Comparison of ENCODE assay signal across 13 mouse cellular contexts in genomic region chr1:193305386-193305785, GRCm38 (mm10). TPM values are rescaled to one million over a fixed set of nuclear protein-coding genes. Genes with fewer than 3 reads are reported as not detected.
DNase-seq lines count a peak whose midpoint lies in the region; ATAC-seq lines count a peak whose summit lies in the region.
"Had no signal": no experiment of that assay in that cellular context is flagged by ENCODE, and none has a peak within 500 bp of the region (broad histone marks: within the 10 kb centered on the region; RNA-seq: fewer than 3 reads in every experiment).

No protein-coding gene starts in this region.

- H3K4me3 ChIP-seq in hindbrain, embryonic 15.5 days = no peak overlapping the region
- no peak overlapping the region for H3K4me3 ChIP-seq in neural tube, embryonic 13.5 days
- H3K4me3 ChIP-seq: limb, embryonic 12.5 days had no signal

- peak; percentile 72 for DNase-seq in retina, postnatal 1 day
- DNase-seq in retina, embryonic 14.5 days (ENCODE audit: low spot score) = no peak
- DNase-seq in embryo, embryonic 10.5 days (ENCODE audit: low spot score) = peak; percentile 74
- DNase-seq in adipocyte (ENCODE audit: low spot score) = no peak
- no peak for DNase-seq in thymus, postnatal 0 days (ENCODE audit: low spot score)
- DNase-seq in thymus, adult 18-20 months = no peak
- DNase-seq: heart, adult 18-20 months; kidney, postnatal 36 days had no signal

- ATAC-seq in hindbrain, embryonic 15.5 days (ENCODE audit: low FRiP score, low read depth) = 0 out of 2 replicates have a peak, but pooled peaks have one; percentile 65
- peak; percentile 56 for ATAC-seq in neural tube, embryonic 13.5 days (ENCODE audit: low read depth)

- WGBS in hindbrain, embryonic 15.5 days = 13% methylated on average over 7 of the region's 7 CpGs
- WGBS in neural tube, embryonic 13.5 days = 11% methylated on average over 7 of the region's 7 CpGs

- no peaks in the 10 kb centered on the region for H3K9me3 ChIP-seq in hindbrain, embryonic 15.5 days
- H3K9me3 ChIP-seq in neural tube, embryonic 13.5 days = no peaks in the 10 kb centered on the region
- H3K9me3 ChIP-seq: limb, embryonic 12.5 days had no signal

- no peak overlapping the region for H3K4me2 ChIP-seq in hindbrain, embryonic 15.5 days
- no peak overlapping the region for H3K4me2 ChIP-seq in neural tube, embryonic 13.5 days
- H3K4me2 ChIP-seq: limb, embryonic 12.5 days had no signal

- H3K27me3 ChIP-seq in hindbrain, embryonic 15.5 days = no peaks in the 10 kb centered on the region
- H3K27me3 ChIP-seq in neural tube, embryonic 13.5 days = no peaks in the 10 kb centered on the region
- H3K27me3 ChIP-seq: CH12.LX had no signal

- no peaks in the 10 kb centered on the region for H3K4me1 ChIP-seq in hindbrain, embryonic 15.5 days (replicated peaks)
- peaks cover 6% of the 10 kb centered on the region; the same call in 1 of the 2 replicates for H3K4me1 ChIP-seq in neural tube, embryonic 13.5 days (replicated peaks)

- H3K9ac ChIP-seq in hindbrain, embryonic 15.5 days = no peak overlapping the region
- H3K9ac ChIP-seq in neural tube, embryonic 13.5 days = no peak overlapping the region
- H3K9ac ChIP-seq: limb, embryonic 12.5 days had no signal

- H3K27ac ChIP-seq in hindbrain, embryonic 15.5 days (replicated peaks) = no peak overlapping the region
- H3K27ac ChIP-seq in neural tube, embryonic 13.5 days (replicated peaks) = no peak overlapping the region
- H3K27ac ChIP-seq: limb, embryonic 12.5 days had no signal

- no peaks in the 10 kb centered on the region for H3K36me3 ChIP-seq in hindbrain, embryonic 15.5 days
- H3K36me3 ChIP-seq in neural tube, embryonic 13.5 days = no peaks in the 10 kb centered on the region
- H3K36me3 ChIP-seq: limb, embryonic 12.5 days had no signal

RNA-seq across cellular contexts. Expression of gene G0s2, which starts 32.4 kb away (rescaled TPM):
- polyA plus RNA-seq in hindbrain, embryonic 15.5 days (2015; fragmentation: Nextera tagmentation; extraction: Ambion mirVana) = 7.9 and 8.2 TPM in 2 replicates
- polyA plus RNA-seq in neural tube, embryonic 13.5 days (2015; fragmentation: Nextera tagmentation; extraction: Ambion mirVana) = 6.2 and 6.7 TPM in 2 replicates
- 19.9 and 21.3 TPM in 2 replicates for polyA plus RNA-seq in thymus, postnatal 0 days (2015; fragmentation: Nextera tagmentation; extraction: Ambion mirVana)

RNA-seq across cellular contexts. Expression of gene Hsd11b1, which starts 41.5 kb away (rescaled TPM):
- 0.28 and 0.40 TPM in 2 replicates for polyA plus RNA-seq in hindbrain, embryonic 15.5 days (2015; fragmentation: Nextera tagmentation; extraction: Ambion mirVana)
- not detected in 2 replicates for polyA plus RNA-seq in neural tube, embryonic 13.5 days (2015; fragmentation: Nextera tagmentation; extraction: Ambion mirVana)
- polyA plus RNA-seq in thymus, postnatal 0 days (2015; fragmentation: Nextera tagmentation; extraction: Ambion mirVana) = 43.6 and 49.4 TPM in 2 replicates
- polyA plus RNA-seq: neural tube, embryonic 14.5 days had no signal

Comparison
In these comparisons a context has a peak if more than half of its experiments do, and no peak if none do; other contexts are left out.
1. DNase-seq: peak in retina, postnatal 1 day (single experiment) and embryo, embryonic 10.5 days (single experiment); none in retina, embryonic 14.5 days (single experiment), adipocyte (single experiment), thymus, postnatal 0 days (single experiment) and thymus, adult 18-20 months (0 of 2).
2. RNA of gene Hsd11b1, which starts 41.5 kb away (polyA plus RNA-seq): 43.6 to 49.4 TPM in thymus, postnatal 0 days; 0.28 to 0.40 TPM in hindbrain, embryonic 15.5 days and not detected in neural tube, embryonic 13.5 days; every median in the first group is over 10 times any median in the second.